Mouse (Mus musculus): ENCODE measurements at regions not wholly inside any gene's neighbourhood (a gene's known extent, or its start where the extent isn't known, plus 50 kb on each side); places are given as distances from the start of the nearest gene placed in this dataset.

- no peak for ATAC-seq (ENCODE audit: insufficient number of reproducible peaks, low FRiP score, low TSS enrichment, low read depth)
- WGBS = 95% methylated on average over 4 of the region's 4 CpGs
Measured at GRCm38 (mm10) chr7:94697214-94697613, 1473.8 kb upstream of the Tenm4 start.

GRCm38 (mm10) chr7:94706457-94706856 lies 1464.6 kb upstream of the Tenm4 start:
- no peaks in the 10 kb centered on the region for H3K27me3 ChIP-seq (ENCODE audit: control insufficient read depth, insufficient read depth, low read length)
- H3K9ac ChIP-seq (ENCODE audit: low read length) = no peak overlapping the region
- no peak for ATAC-seq (ENCODE audit: insufficient number of reproducible peaks, low FRiP score, low TSS enrichment, low read depth)
- no peaks in the 10 kb centered on the region for H3K4me1 ChIP-seq (ENCODE audit: control insufficient read depth, insufficient read depth, low read length)
- no peak overlapping the region for H3K4me2 ChIP-seq (ENCODE audit: low read depth, severe bottlenecking)
- H3K36me3 ChIP-seq (ENCODE audit: control insufficient read depth, insufficient read depth, low read length) = no peaks in the 10 kb centered on the region
- no peaks in the 10 kb centered on the region for H3K9me3 ChIP-seq (ENCODE audit: control insufficient read depth, low read length)
- no peak for DNase-seq (ENCODE audit: low spot score)
- no peak overlapping the region for H3K4me3 ChIP-seq (ENCODE audit: low read depth, low read length)
- H3K27ac ChIP-seq (replicated peaks; ENCODE audit: low read depth, low read length) = no peak overlapping the region

More at GRCm38 (mm10) chr7:94697214-94697613, 1473.8 kb upstream of the Tenm4 start:
- no peak overlapping the region for H3K4me3 ChIP-seq (ENCODE audit: low read depth, low read length)
- DNase-seq (ENCODE audit: low spot score) = no peak
- no peak overlapping the region for H3K9ac ChIP-seq (ENCODE audit: low read length)
- no peaks in the 10 kb centered on the region for H3K4me1 ChIP-seq (ENCODE audit: control insufficient read depth, insufficient read depth, low read length)
- H3K27ac ChIP-seq (replicated peaks; ENCODE audit: low read depth, low read length) = no peak overlapping the region
- H3K9me3 ChIP-seq (ENCODE audit: control insufficient read depth, low read length) = no peaks in the 10 kb centered on the region
- no peaks in the 10 kb centered on the region for H3K36me3 ChIP-seq (ENCODE audit: control insufficient read depth, insufficient read depth, low read length)
- no peak overlapping the region for H3K4me2 ChIP-seq (ENCODE audit: low read depth, severe bottlenecking)
- H3K27me3 ChIP-seq (ENCODE audit: control insufficient read depth, insufficient read depth, low read length) = no peaks in the 10 kb centered on the region

GRCm38 (mm10) chr7:94733433-94733832 lies 1437.6 kb upstream of the Tenm4 start:
- 79% methylated on average over 1 of the region's 1 CpGs for WGBS
- no peak for ATAC-seq (ENCODE audit: insufficient number of reproducible peaks, low FRiP score, low TSS enrichment, low read depth)
- no peaks in the 10 kb centered on the region for H3K27me3 ChIP-seq (ENCODE audit: control insufficient read depth, insufficient read depth, low read length)
- H3K9me3 ChIP-seq (ENCODE audit: control insufficient read depth, low read length) = no peaks in the 10 kb centered on the region
- no peak overlapping the region for H3K4me3 ChIP-seq (ENCODE audit: low read depth, low read length)
- no peak overlapping the region for H3K4me2 ChIP-seq (ENCODE audit: low read depth, severe bottlenecking)
- H3K36me3 ChIP-seq (ENCODE audit: control insufficient read depth, insufficient read depth, low read length) = no peaks in the 10 kb centered on the region
- H3K9ac ChIP-seq (ENCODE audit: low read length) = no peak overlapping the region
- DNase-seq (ENCODE audit: low spot score) = no peak
- no peak overlapping the region for H3K27ac ChIP-seq (replicated peaks; ENCODE audit: low read depth, low read length)
- no peaks in the 10 kb centered on the region for H3K4me1 ChIP-seq (ENCODE audit: control insufficient read depth, insufficient read depth, low read length)

GRCm38 (mm10) chr7:94734741-94735140 lies 1436.3 kb upstream of the Tenm4 start:
- Histone ChIP-seq H3K36me3 (ENCODE audit: control insufficient read depth, insufficient read depth, low read length) (no peaks in the 10 kb centered on the region), H3K27me3 (ENCODE audit: control insufficient read depth, insufficient read depth, low read length) (no peaks in the 10 kb centered on the region), H3K4me2 (ENCODE audit: low read depth, severe bottlenecking) (no peak overlapping the region), H3K9ac (ENCODE audit: low read length) (no peak overlapping the region), H3K27ac (replicated peaks; ENCODE audit: low read depth, low read length) (no peak overlapping the region), H3K4me3 (ENCODE audit: low read depth, low read length) (no peak overlapping the region), H3K4me1 (ENCODE audit: control insufficient read depth, insufficient read depth, low read length) (no peaks in the 10 kb centered on the region), H3K9me3 (ENCODE audit: control insufficient read depth, low read length) (no peaks in the 10 kb centered on the region)
- no peak for ATAC-seq (ENCODE audit: insufficient number of reproducible peaks, low FRiP score, low TSS enrichment, low read depth)
- 86% methylated on average over 4 of the region's 4 CpGs for WGBS
- no peak for DNase-seq (ENCODE audit: low spot score)
